ENCODE assay signal across 29 mouse cellular contexts in the genomic region with DNA sequence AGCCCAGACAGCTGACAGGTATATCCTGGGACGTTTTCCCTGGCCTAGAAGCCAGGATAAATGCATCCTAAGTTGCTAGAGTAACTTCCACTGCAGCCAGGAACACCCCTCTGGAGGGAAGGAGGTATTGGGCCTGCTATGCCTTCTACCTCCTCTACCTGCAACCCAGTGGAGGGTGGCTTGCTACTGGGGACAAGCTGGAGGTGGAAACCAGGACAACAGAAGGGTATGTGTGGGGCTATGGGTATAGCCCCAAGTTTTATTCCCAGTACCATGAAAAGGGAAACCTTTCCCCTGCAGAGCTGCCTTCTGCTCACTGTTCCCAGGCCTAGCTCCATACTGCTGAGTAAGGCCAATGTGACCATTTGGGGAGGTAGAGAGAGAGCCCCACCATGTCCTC. TPM values are rescaled to one million over a fixed set of nuclear protein-coding genes. Genes with fewer than 3 reads are reported as not detected.
DNase-seq lines count a peak whose midpoint lies in the region; ATAC-seq and TF ChIP-seq lines count a peak whose summit lies in the region.
"Had no signal": no experiment of that assay in that cellular context is flagged by ENCODE, and none has a peak within 500 bp of the region (broad histone marks: within the 10 kb centered on the region; RNA-seq: fewer than 3 reads in every experiment).

No protein-coding gene starts in this region.

- no peak for TF ChIP-seq POLR2A in lung, adult 2 months (IDR thresholded peaks at IDR 0.05; ENCODE audit: borderline replicate concordance, extremely low read depth, low read depth, low read length)

- H3K4me1 ChIP-seq in lung, embryonic 15.5 days: peaks cover 30% of the 10 kb centered on the region
- H3K4me1 ChIP-seq in lung, adult 2 months (ENCODE audit: control insufficient read depth, insufficient read depth, low read length): peaks cover 7% of the 10 kb centered on the region
- peaks cover 8% of the 10 kb centered on the region for H3K4me1 ChIP-seq in brown adipose tissue, adult 24 weeks (ENCODE audit: control insufficient read depth, insufficient read depth, insufficient read length, low read length)
- H3K4me1 ChIP-seq in forebrain, postnatal 0 days (ENCODE audit: insufficient read depth): peaks cover 9% of the 10 kb centered on the region; the same call in 1 of the 2 replicates

- TF ChIP-seq CTCF in lung, adult 2 months (IDR thresholded peaks at IDR 0.05; ENCODE audit: insufficient read depth, low read length): no peak
- TF ChIP-seq CTCF in forebrain, postnatal 0 days (IDR thresholded peaks at IDR 0.05; ENCODE audit: low read depth): no peak

- H3K4me3 ChIP-seq in lung, embryonic 15.5 days: no peak overlapping the region
- no peak overlapping the region for H3K4me3 ChIP-seq in lung, adult 2 months (replicated peaks; ENCODE audit: extremely low read depth, low read depth, low read length)
- H3K4me3 ChIP-seq in brown adipose tissue, adult 24 weeks (ENCODE audit: insufficient read depth, low read depth, low read length): no peak overlapping the region
- no peak overlapping the region for H3K4me3 ChIP-seq in forebrain, postnatal 0 days (ENCODE audit: low read depth, low read length)
- H3K4me3 ChIP-seq: embryonic facial prominence, embryonic 10.5 days; embryonic facial prominence, embryonic 13.5 days; erythroblast, embryonic 14.5 days; forebrain, embryonic 12.5 days; forebrain, embryonic 15.5 days; heart, adult 2 months; heart, embryonic 12.5 days; heart, embryonic 15.5 days; hindbrain, embryonic 10.5 days; hindbrain, embryonic 13.5 days; intestine, embryonic 15.5 days had no signal

- H3K36me3 ChIP-seq in lung, embryonic 15.5 days: no peaks in the 10 kb centered on the region
- H3K36me3 ChIP-seq in forebrain, postnatal 0 days (ENCODE audit: insufficient read depth): no peaks in the 10 kb centered on the region
- H3K36me3 ChIP-seq: embryonic facial prominence, embryonic 10.5 days; embryonic facial prominence, embryonic 13.5 days; forebrain, embryonic 12.5 days; forebrain, embryonic 15.5 days; heart, embryonic 12.5 days; heart, embryonic 15.5 days; hindbrain, embryonic 10.5 days; hindbrain, embryonic 13.5 days; intestine, embryonic 15.5 days had no signal

- H3K27ac ChIP-seq in lung, embryonic 15.5 days: 0 out of 2 replicates have a peak overlapping the region, but pooled peaks have one; percentile 12
- peak overlapping the region; percentile 41; the same call in 1 of the 2 replicates for H3K27ac ChIP-seq in brown adipose tissue, adult 24 weeks (replicated peaks; ENCODE audit: low read depth, low read length)
- H3K27ac ChIP-seq in forebrain, postnatal 0 days (ENCODE audit: low read depth, low read length): no peak overlapping the region
- H3K27ac ChIP-seq: embryonic facial prominence, embryonic 10.5 days; embryonic facial prominence, embryonic 13.5 days; forebrain, embryonic 12.5 days; forebrain, embryonic 15.5 days; heart, adult 2 months; heart, embryonic 15.5 days; hindbrain, embryonic 10.5 days; hindbrain, embryonic 13.5 days; intestine, embryonic 15.5 days had no signal

- no peak for ATAC-seq in lung, embryonic 15.5 days (ENCODE audit: borderline replicate concordance, extremely low read depth, low FRiP score, low TSS enrichment)
- no peak for ATAC-seq in forebrain, postnatal 0 days
- ATAC-seq: activated CD4-positive, CD25-positive, alpha-beta regulatory T cell, adult 4 months; forebrain, embryonic 15.5 days; hindbrain, embryonic 16.5 days; intestine, embryonic 15.5 days had no signal

- peaks cover 23% of the 10 kb centered on the region for H3K27me3 ChIP-seq in lung, embryonic 15.5 days
- H3K27me3 ChIP-seq in forebrain, postnatal 0 days (ENCODE audit: insufficient read depth, low read length): peaks cover 16% of the 10 kb centered on the region

- DNase-seq in adrenal gland, adult 2 months: peak; percentile 24
- DNase-seq in adrenal gland, adult 18-20 months (ENCODE audit: low spot score in 2 of 2): no peak
- DNase-seq in cerebellum, adult 9-11 months: peak; percentile 18
- DNase-seq in cerebellum, postnatal 36 days: no peak
- DNase-seq in lung, adult 2 months: no peak
- no peak for DNase-seq in forebrain, postnatal 0 days
- DNase-seq: cerebellum, adult 11-12 months; cerebellum, adult 8-10 months; embryo, embryonic 11 days; gastrocnemius, postnatal 10 days; gastrocnemius, postnatal 36 days; heart, adult 2 months; heart, postnatal 10 days; heart, postnatal 36 days had no signal

- WGBS in lung, embryonic 15.5 days: 32% methylated on average over 1 of the region's 1 CpGs
- 65% methylated on average over 1 of the region's 1 CpGs for WGBS in lung, adult 2 months
- 50% methylated on average over 1 of the region's 1 CpGs for WGBS in forebrain, postnatal 0 days

- H3K9ac ChIP-seq in lung, embryonic 15.5 days: no peak overlapping the region
- H3K9ac ChIP-seq in forebrain, postnatal 0 days: no peak overlapping the region
- H3K9ac ChIP-seq: embryonic facial prominence, embryonic 13.5 days; forebrain, embryonic 12.5 days; forebrain, embryonic 15.5 days; heart, embryonic 12.5 days; heart, embryonic 15.5 days; hindbrain, embryonic 13.5 days; intestine, embryonic 15.5 days had no signal

- no peak overlapping the region for H3K4me2 ChIP-seq in lung, embryonic 15.5 days
- no peak overlapping the region for H3K4me2 ChIP-seq in forebrain, postnatal 0 days (ENCODE audit: low read depth)
- H3K4me2 ChIP-seq: embryonic facial prominence, embryonic 13.5 days; forebrain, embryonic 12.5 days; forebrain, embryonic 15.5 days; heart, embryonic 12.5 days; heart, embryonic 15.5 days; hindbrain, embryonic 13.5 days; intestine, embryonic 15.5 days had no signal

- no peaks in the 10 kb centered on the region for H3K9me3 ChIP-seq in lung, embryonic 15.5 days
- no peaks in the 10 kb centered on the region for H3K9me3 ChIP-seq in forebrain, postnatal 0 days (ENCODE audit: low read length)
- H3K9me3 ChIP-seq: embryonic facial prominence, embryonic 10.5 days; embryonic facial prominence, embryonic 13.5 days; forebrain, embryonic 12.5 days; forebrain, embryonic 15.5 days; heart, embryonic 12.5 days; heart, embryonic 15.5 days; hindbrain, embryonic 10.5 days; hindbrain, embryonic 13.5 days; intestine, embryonic 15.5 days had no signal

RNA-seq across cellular contexts. Expression of a gene that starts 23.4 kb away (rescaled TPM):
- 10 to 100 TPM; 49.0 to 50.9 TPM for total RNA-seq in adrenal gland, adult 2 months (2021)
- polyA plus RNA-seq in adrenal gland, adult 2 months (2012; rRNA removed): 140 and 145 TPM in 2 replicates
- total RNA-seq in adrenal gland, adult 18-20 months (2021): 10 to 100 TPM; 38.7 to 43.8 TPM
- 26.1 and 28.6 TPM in 2 replicates for polyA plus RNA-seq in lung, embryonic 15.5 days (2015; fragmentation: Nextera tagmentation; extraction: Ambion mirVana)
- polyA plus RNA-seq in lung, adult 2 months (2012; rRNA removed): 82.9 and 97.2 TPM in 2 replicates
- 20.9 and 21.8 TPM in 2 replicates for polyA plus RNA-seq in brown adipose tissue, adult 24 weeks (2012; ENCODE audit: insufficient read depth, insufficient read length, missing spikeins)
- total RNA-seq in forebrain, postnatal 0 days (2014; rRNA removed): 31.5 and 48.7 TPM in 2 replicates
- 19.2 and 24.3 TPM in 2 replicates for polyA plus RNA-seq in forebrain, postnatal 0 days (2015; fragmentation: Nextera tagmentation; extraction: Ambion mirVana)

RNA-seq across cellular contexts. Expression of a gene that starts 36.3 kb away (rescaled TPM):
- total RNA-seq in adrenal gland, adult 2 months (2021): 1,000 to 10,000 TPM; 1,225 to 1,281 TPM
- 6,176 and 11,313 TPM in 2 replicates for polyA plus RNA-seq in adrenal gland, adult 2 months (2012; rRNA removed)
- 1,000 to 10,000 TPM in 1 of 2 experiments, 100 to 1,000 TPM in 1; 960 to 1,436 TPM for total RNA-seq in adrenal gland, adult 18-20 months (2021)
- 21.5 and 23.1 TPM in 2 replicates for polyA plus RNA-seq in lung, embryonic 15.5 days (2015; fragmentation: Nextera tagmentation; extraction: Ambion mirVana)
- 85.5 and 98.7 TPM in 2 replicates for polyA plus RNA-seq in lung, adult 2 months (2012; rRNA removed)
- 118 and 132 TPM in 2 replicates for polyA plus RNA-seq in brown adipose tissue, adult 24 weeks (2012; ENCODE audit: insufficient read depth, insufficient read length, missing spikeins)
- 10.8 and 13.1 TPM in 2 replicates for total RNA-seq in forebrain, postnatal 0 days (2014; rRNA removed)
- polyA plus RNA-seq in forebrain, postnatal 0 days (2015; fragmentation: Nextera tagmentation; extraction: Ambion mirVana): 6.4 and 7.0 TPM in 2 replicates
- total RNA-seq: granulocyte monocyte progenitor cell, adult 5-6 weeks had no signal
- polyA plus RNA-seq: activated CD4-positive, CD25-positive, alpha-beta regulatory T cell, adult 4 months; erythroblast, embryonic 14.5 days had no signal

RNA-seq across cellular contexts. Expression of a gene that starts 42.3 kb away (rescaled TPM):
- 1 to 10 TPM; 5.1 to 6.4 TPM for total RNA-seq in adrenal gland, adult 2 months (2021)
- 10.9 and 14.5 TPM in 2 replicates for polyA plus RNA-seq in adrenal gland, adult 2 months (2012; rRNA removed)
- total RNA-seq in adrenal gland, adult 18-20 months (2021): 1 to 10 TPM; 6.5 to 7.6 TPM
- polyA plus RNA-seq in lung, embryonic 15.5 days (2015; fragmentation: Nextera tagmentation; extraction: Ambion mirVana): 332 and 343 TPM in 2 replicates
- 12.2 and 13.8 TPM in 2 replicates for polyA plus RNA-seq in lung, adult 2 months (2012; rRNA removed)
- 4.2 and 13.7 TPM in 2 replicates for polyA plus RNA-seq in brown adipose tissue, adult 24 weeks (2012; ENCODE audit: insufficient read depth, insufficient read length, missing spikeins)
- 15.1 and 15.5 TPM in 2 replicates for total RNA-seq in forebrain, postnatal 0 days (2014; rRNA removed)
- 42.4 and 45.5 TPM in 2 replicates for polyA plus RNA-seq in forebrain, postnatal 0 days (2015; fragmentation: Nextera tagmentation; extraction: Ambion mirVana)

Comparison
In these comparisons a context has a peak if more than half of its experiments do, and no peak if none do; other contexts are left out.
1. DNase-seq: peak in adrenal gland, adult 2 months (single experiment) and cerebellum, adult 9-11 months (single experiment); none in adrenal gland, adult 18-20 months (0 of 2), cerebellum, postnatal 36 days (0 of 2), lung, adult 2 months (single experiment) and forebrain, postnatal 0 days (single experiment).
2. RNA of a gene that starts 36.3 kb away (polyA plus RNA-seq): 6,176 to 11,313 TPM in adrenal gland, adult 2 months; 118 to 132 TPM in brown adipose tissue, adult 24 weeks, 85.5 to 98.7 TPM in lung, adult 2 months, 21.5 to 23.1 TPM in lung, embryonic 15.5 days and 6.4 to 7.0 TPM in forebrain, postnatal 0 days; every median in the first group is over 10 times any median in the second.